Mouse (Mus musculus): Measurements from ENCODE around the gene Pou2f1.

The Pou2f1 gene

GRCm38 (mm10) chr1:165848417-165848816 lies 154.1 kb downstream of the Pou2f1 start:
- no peak for DNase-seq (ENCODE audit: low read depth, low spot score)

GRCm38 (mm10) chr1:165845366-165845765 lies 157.1 kb downstream of the Pou2f1 start:
- no peak for DNase-seq (ENCODE audit: low read depth, low spot score)

- no peak for DNase-seq (ENCODE audit: low read depth, low spot score)
Measured at GRCm38 (mm10) chr1:165844956-165845355, 157.5 kb downstream of the Pou2f1 start.

- DNase-seq (ENCODE audit: low read depth, low spot score) = no peak
Measured at GRCm38 (mm10) chr1:165844466-165844951, 158.0 kb downstream of the Pou2f1 start.

DNA sequence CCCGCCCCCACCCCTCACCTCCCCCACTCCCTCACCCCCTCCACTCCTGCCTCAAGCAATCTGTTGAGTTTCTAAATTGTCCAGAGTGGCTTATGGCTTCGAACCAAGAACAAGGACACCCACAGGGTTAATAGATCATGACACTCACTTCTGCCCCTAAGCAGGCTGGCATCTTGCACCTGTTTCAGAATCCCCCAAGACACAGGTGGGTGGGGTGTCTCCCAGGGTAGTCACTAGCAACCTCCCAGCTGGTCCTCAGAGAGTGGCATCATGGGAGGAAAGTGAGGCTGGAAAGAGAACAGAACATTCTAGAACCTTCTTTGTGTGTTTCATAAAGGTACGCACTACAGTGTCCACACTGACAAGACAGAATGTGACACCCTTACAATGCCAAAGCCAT lies 158.9 kb downstream of the Pou2f1 start:
- no peak for DNase-seq (ENCODE audit: low read depth, low spot score)

DNA sequence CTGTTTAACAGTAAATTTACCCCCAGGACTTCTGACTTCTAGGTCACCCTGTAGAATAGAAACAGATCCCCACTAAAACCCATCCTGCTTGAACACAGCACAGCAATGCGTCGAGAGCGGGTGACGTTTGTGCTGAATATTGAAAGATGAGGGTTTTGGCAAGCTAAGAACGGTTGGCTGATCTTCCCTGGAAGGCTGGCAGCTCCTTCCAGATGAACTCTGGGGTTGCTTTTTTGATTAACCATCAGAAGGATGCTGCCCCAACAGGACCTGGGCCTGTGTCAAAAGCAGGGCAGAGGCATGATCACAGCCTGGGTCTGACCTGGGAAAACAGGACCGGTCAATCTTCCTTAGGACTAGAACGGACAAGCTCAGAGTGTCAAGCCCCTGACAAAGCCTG lies 160.3 kb downstream of the Pou2f1 start:
- no peak for DNase-seq (ENCODE audit: low read depth, low spot score)

DNA sequence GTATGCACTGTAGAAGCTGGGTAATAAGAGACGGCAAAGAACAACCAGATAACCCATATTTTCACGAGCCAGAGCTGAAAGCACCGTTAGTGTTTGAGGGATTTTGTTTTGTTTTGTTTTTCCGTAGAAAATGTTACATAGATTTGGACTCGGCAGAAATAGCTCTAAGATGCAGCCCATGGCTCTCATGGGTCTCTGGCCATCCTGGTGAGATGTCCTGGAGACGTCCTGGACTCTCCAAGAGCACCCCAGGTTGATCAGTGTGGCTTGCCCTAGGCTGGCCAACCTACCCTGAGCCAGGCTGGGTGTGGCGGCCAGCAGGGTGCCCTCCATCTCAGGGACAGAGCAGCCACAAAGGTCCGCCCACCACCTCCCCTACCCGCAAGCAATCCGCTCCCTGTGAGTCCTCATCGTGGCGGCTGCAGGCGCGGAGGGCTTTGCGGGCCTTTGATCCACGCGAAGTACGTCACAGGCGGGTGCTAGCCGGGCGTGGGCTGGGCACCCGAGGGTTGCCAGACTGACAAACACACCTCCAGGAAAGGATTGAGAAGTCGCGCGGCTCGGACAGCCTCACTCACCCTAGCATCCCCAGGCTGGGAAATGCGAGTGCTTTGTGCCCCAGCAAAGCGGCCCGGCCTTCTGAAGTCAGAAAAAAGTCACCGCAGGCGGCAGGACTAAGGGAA lies 161.8 kb downstream of the Pou2f1 start:
- no peak for DNase-seq (ENCODE audit: low read depth, low spot score)

DNA sequence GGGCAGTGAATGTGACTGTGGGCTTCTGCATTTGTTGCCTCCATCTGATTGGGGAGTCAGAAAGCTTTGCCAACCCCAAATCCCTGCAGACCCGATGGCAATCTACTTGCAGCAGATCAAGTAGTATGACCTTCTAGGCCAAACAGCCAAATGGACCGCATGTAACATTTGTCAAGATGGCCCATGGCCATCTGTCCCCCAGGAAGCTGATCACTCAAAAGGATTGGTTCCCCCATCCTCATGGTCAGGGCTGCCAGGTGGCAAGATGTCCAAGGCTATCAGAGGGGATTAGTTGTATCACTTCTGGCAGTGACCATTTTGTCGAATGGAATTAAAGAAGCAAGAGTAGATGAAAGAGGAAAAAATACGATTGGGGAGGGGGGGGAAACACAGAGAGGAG lies 163.3 kb downstream of the Pou2f1 start:
- DNase-seq (ENCODE audit: low read depth, low spot score) = no peak

GRCm38 (mm10) chr1:165837546-165837945 lies 164.9 kb downstream of the Pou2f1 start:
- DNase-seq (ENCODE audit: low read depth, low spot score) = no peak

GRCm38 (mm10) chr1:165836461-165836860 lies 166.0 kb downstream of the Pou2f1 start:
- DNase-seq (ENCODE audit: low read depth, low spot score) = no peak

GRCm38 (mm10) chr1:165834633-165834975 lies 167.9 kb downstream of the Pou2f1 start:
- no peak for DNase-seq (ENCODE audit: low read depth, low spot score)

DNA sequence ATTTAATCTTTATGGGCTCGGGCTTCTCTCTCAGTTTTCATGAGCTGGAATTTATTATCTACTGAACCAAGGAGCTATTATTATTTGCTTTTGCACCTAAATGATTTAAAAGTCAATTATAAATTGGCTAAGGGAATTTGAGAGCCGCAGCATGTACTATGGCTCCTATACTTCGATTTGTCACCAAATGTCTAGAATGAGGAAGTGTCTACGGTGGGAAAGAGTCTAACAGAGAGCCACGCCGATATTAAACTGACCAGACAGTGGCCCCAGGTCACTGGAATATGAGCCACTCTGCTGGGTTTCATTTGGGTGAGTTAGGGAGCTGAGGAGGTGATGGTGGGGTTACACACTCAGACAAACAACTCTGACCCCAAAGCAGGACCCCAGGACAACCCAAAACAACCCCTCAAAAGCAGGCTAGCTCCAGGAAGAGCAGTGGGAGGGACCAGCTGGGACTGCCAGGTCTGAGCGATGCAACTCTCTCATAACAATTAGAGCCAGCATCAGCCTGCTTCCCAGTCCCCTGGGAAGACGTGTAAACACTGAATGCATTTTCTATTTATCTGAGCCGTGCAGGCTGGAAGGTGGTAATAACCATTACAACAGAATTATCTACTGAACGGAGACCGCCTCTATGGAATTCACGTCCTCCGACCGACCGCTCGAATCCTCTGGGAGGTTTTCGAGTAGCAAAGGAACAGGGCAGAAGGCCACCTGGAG lies 168.4 kb downstream of the Pou2f1 start:
- DNase-seq (ENCODE audit: low read depth, low spot score) = no peak

- DNase-seq (ENCODE audit: low read depth, low spot score) = no peak
Measured at GRCm38 (mm10) chr1:165833244-165833643, 169.2 kb downstream of the Pou2f1 start.

DNA sequence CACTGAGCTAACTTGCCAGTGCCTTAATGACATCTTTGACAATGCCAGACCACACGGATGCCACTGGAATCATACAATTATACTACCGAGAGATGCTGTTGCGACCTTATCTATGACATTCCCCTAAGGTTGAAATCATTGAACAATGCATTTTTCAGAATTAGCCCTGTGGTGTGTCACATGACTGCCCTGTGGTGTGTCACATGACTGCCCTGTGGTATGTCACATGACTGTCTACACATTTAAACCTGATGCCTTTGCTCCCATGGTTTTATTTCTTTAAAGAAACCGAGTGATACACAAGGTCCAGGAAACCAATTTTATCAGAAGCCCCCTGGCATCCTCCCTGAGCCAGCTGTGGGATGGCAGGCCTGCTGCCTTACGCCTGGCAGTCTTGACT lies 172.6 kb downstream of the Pou2f1 start:
- DNase-seq (ENCODE audit: low read depth, low spot score) = no peak

- no peak for DNase-seq (ENCODE audit: low read depth, low spot score)
Measured at GRCm38 (mm10) chr1:165828615-165829014, 173.9 kb downstream of the Pou2f1 start.

- DNase-seq (ENCODE audit: low read depth, low spot score) = no peak
Measured at GRCm38 (mm10) chr1:165828173-165828572, 174.3 kb downstream of the Pou2f1 start.

- no peak for DNase-seq (ENCODE audit: low read depth, low spot score)
Measured at GRCm38 (mm10) chr1:165822031-165822430, 180.4 kb downstream of the Pou2f1 start.

GRCm38 (mm10) chr1:165819147-165819546 lies 183.3 kb downstream of the Pou2f1 start:
- DNase-seq (ENCODE audit: low read depth, low spot score) = no peak

DNA sequence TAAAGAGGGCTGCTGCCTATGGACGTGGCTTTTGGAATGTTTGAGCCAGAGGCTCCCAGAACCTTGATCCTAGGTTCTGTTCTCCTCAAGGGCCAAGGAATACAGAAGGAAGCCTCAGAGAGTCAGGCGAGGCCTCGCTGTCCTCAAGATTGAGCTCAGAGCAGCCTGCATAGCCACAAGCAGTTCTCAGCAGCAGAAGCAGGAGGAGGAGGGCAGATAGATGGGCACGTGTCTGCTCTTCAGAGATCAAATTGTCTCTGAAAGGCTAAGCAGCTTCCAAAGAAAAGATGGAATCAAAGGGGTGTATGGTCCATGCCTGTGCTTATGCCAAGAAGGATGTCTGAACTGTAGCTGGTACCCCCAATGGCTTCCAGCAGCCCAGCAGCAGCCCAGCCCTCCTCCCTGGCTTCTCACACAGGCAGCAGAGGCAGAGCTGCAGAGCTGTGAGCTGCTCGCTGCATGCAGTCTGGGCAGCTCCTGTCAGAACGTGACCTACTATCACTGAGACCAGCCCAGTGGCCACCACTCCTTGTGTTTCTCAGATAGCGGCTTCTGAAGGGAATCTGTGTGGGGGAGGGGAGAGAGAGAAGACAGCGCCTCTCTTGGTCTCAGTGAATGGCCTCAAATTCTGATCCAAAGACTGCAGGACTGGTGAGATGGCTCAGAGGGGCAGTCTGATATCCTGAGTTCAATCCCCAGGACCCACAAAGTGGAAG lies 184.2 kb downstream of the Pou2f1 start:
- DNase-seq (ENCODE audit: low read depth, low spot score) = no peak

DNA sequence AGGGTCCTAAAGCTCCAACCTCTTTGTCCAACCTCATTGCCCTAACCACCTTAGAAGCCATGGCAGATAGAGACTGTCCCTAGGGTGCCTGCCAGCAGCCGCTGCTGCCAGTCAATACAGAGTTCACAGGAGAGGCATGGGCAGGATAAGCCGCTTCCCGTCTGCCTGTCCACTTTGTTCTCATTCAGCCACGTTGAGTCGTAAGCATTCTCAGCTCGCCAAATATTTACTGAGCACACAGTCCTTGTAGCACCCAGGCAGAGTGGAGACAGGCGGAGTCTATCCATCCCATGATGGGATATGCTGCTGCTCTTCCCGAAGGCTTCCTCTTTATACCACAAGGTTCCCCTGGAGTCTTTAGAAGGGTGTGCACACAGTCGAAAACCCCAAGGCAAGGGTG lies 185.2 kb downstream of the Pou2f1 start:
- no peak for DNase-seq (ENCODE audit: low read depth, low spot score)

- no peak for DNase-seq (ENCODE audit: low read depth, low spot score)
Measured at GRCm38 (mm10) chr1:165816391-165816790, 186.1 kb downstream of the Pou2f1 start.

Measured in brain, embryonic 18.5 days (tissue).